Mouse (Mus musculus) retina, adult 2 months (tissue): Measurements from ENCODE around the gene Prh1.
"Not testable (repeated sequence)": the region's sequence is repeated elsewhere in the genome, so short reads cannot be mapped to it uniquely, and the experiment has no call there.

Experiments
- DNase-seq: peaks from one replicate; pipeline ENCODE4 v3.0.0-alpha.2; 2012; ENCODE audit warnings: low read depth, low spot score

Gene Prh1

DNA sequence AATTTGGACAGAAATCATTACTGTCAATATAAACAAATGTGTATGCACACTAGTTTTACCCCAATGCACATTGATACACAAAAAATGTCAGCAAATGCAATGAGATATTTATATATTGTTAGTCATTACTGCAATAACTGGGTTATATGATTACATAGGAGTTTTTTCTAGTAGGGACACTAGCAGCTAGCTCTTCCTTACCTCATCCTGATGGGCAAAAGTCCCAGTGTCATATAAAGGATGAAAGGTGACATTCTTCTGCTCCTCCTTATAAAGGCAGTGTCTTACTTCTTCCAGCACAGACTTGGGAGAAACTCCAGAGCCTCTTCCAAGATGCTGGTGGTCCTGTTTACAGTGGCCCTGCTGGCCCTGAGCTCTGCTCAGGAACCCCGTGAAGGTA is at the start of gene Prh1:
Gene Prh1, plus strand, starts transcription at position 301 of the 400 bp plus-strand sequence.
- DNase-seq, result not testable (repeated sequence)

GRCm38 (mm10) chr6:132595613-132596012 is 26.0 kb downstream of the Prh1 start, which contains the start of gene Prp2:
Gene Prp2, plus strand, starts transcription at chr6:132595913.
- not testable (repeated sequence) for DNase-seq
